Mouse (Mus musculus) embryonic facial prominence, embryonic 13.5 days (tissue): Measurements from ENCODE around the gene Sptbn2. TPM values are rescaled to one million over a fixed set of nuclear protein-coding genes. Genes with fewer than 3 reads are reported as not detected.
A peak's percentile ranks its signal among the peaks of the same experiment; 100 is the strongest.

Source experiments
- ATAC-seq: fragments of 200-750 bp; cut with Nextera tagmentation; 2 replicates; pipeline ENCODE4 v1.8.0; 2017; ENCODE audit warnings: low read depth; ENCODE audit not compliant: insufficient number of reproducible peaks, insufficient read depth, low FRiP score, low TSS enrichment
- H3K27ac ChIP-seq: fragments of 300-500 bp; sonication (generic); 2 replicates; pipeline ENCODE4 v1.5.1; 2015; ENCODE audit warnings: moderate library complexity, mild to moderate bottlenecking, inconsistent platforms
- H3K27me3 ChIP-seq: fragments of 300-500 bp; sonication (generic); 2 replicates; pipeline ENCODE4 v1.6.1; 2015; ENCODE audit warnings: mild to moderate bottlenecking, inconsistent platforms
- H3K36me3 ChIP-seq: fragments of 300-500 bp; sonication (generic); 2 replicates; pipeline ENCODE4 v1.6.1; 2015; ENCODE audit warnings: mild to moderate bottlenecking, inconsistent platforms
- H3K4me1 ChIP-seq: fragments of 300-500 bp; sonication (generic); 2 replicates; pipeline ENCODE4 v1.6.1; 2015; ENCODE audit warnings: inconsistent platforms
- H3K4me2 ChIP-seq: fragments of 300-500 bp; sonication (generic); 2 replicates; pipeline ENCODE4 v1.6.1; 2015; ENCODE audit warnings: moderate library complexity, mild to moderate bottlenecking, inconsistent platforms
- H3K4me3 ChIP-seq: fragments of 300-500 bp; sonication (generic); 2 replicates; pipeline ENCODE4 v1.5.1; 2015; ENCODE audit warnings: mild to moderate bottlenecking, inconsistent platforms
- H3K9ac ChIP-seq: fragments of 300-500 bp; sonication (generic); 2 replicates; pipeline ENCODE4 v1.6.1; 2015; ENCODE audit warnings: mild to moderate bottlenecking, inconsistent platforms
- H3K9me3 ChIP-seq: fragments of 300-500 bp; sonication (generic); 2 replicates; pipeline ENCODE4 v1.6.1; 2016; ENCODE audit warnings: inconsistent platforms
- WGBS: fragments of 180-500 bp; shearing (Covaris S2); methylation state at CpG from one replicate; pipeline ENCODE4 v1.1.7; 2015; ENCODE audit warnings: mixed read lengths; 5-methylcytosine and 5-hydroxymethylcytosine counted together
- polyA plus RNA-seq: library from polyadenylated mRNA; unstranded; fragments of >200 nt; fragmentation: Nextera tagmentation; extraction: Ambion mirVana; gene quantifications from 2 replicates; pipeline ENCODE4 v1.2.1, GENCODE M21; 2015

Gene Sptbn2
- polyA plus RNA-seq, 1 experiment from 2014 or later = 2.6 TPM

DNA sequence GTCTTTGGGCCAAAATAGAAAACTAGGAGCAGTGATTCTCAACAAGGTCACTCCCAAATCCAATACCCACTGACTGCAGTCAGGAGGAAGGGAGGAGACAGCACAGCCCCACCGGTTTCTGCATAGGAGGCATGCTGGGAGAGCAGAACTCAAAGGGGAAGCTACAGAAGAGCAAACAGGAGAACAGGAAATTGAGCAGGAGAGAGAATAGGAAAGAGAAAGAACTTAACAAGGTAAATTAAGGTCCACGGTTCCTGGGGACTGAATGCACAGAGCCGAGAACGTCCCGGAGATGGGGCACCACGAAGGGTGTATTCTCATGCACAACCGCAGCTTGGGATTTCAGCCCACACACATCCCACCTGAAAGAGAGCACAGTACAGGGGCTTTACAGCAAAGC, 74.2 kb downstream of the Sptbn2 start:
- H3K36me3 ChIP-seq = peaks cover 90% of the 10 kb centered on the region
- no peaks in the 10 kb centered on the region for H3K27me3 ChIP-seq
- H3K4me1 ChIP-seq = peaks cover 19% of the 10 kb centered on the region
- ATAC-seq = no peak
- 86% methylated on average over 7 of the region's 7 CpGs for WGBS
- no peaks in the 10 kb centered on the region for H3K9me3 ChIP-seq
- H3K4me3 ChIP-seq = no peak overlapping the region
- H3K4me2 ChIP-seq = no peak overlapping the region
- no peak overlapping the region for H3K27ac ChIP-seq
- H3K9ac ChIP-seq = no peak overlapping the region

DNA sequence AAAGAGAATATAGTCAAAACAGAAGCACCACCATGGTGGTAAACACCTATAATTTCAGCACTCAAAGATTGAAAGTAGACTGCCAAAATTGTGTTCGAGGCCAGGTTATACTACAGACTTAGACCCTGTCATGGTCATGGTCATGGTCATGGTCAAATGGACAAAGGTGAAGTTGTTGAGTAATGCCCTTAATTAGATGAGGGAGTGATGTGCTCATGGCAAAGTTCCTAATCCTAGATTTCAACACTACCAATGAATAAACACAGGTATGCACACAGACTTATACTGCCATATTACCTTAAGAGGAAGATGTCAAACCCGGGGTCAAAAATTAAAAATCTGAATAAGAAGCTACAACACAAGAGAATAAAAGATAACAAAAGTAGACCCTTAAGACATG, 75.3 kb downstream of the Sptbn2 start:
- WGBS = 94% methylated on average over 2 of the region's 2 CpGs
- H3K27ac ChIP-seq = no peak overlapping the region
- no peaks in the 10 kb centered on the region for H3K27me3 ChIP-seq
- peaks cover 30% of the 10 kb centered on the region for H3K4me1 ChIP-seq
- H3K9me3 ChIP-seq = no peaks in the 10 kb centered on the region
- H3K4me3 ChIP-seq = no peak overlapping the region
- no peak for ATAC-seq
- H3K36me3 ChIP-seq = peaks cover 93% of the 10 kb centered on the region
- no peak overlapping the region for H3K9ac ChIP-seq
- H3K4me2 ChIP-seq = no peak overlapping the region

DNA sequence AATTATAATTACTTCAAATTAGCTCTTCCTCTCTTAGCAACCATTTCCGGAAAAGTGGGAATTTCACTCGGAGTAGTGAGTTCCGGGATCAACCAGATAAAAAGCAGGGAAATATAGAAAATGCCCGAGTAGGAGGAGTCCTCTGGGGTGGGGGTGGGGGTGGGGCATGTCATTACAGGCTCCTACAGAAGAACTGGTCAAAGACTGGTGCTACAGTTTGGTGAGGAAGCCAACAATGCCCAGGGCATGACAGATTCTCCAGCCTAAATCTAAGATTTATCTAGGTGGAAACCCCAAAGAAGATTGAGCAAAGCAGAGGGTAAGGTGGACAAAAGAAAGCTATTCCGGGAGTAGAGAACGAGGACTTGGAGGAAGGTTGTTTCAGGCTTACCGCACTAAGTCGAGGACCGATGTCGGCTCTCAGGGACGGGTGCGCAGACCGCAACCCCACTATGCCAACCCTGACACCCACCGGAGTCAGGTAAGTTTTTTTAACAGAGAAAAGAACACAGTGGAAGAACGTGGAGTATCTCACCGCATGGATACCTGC, 82.4 kb downstream of the Sptbn2 start:
- Histone ChIP-seq H3K4me2 (peak overlapping the region; percentile 72), H3K4me3 (peak overlapping the region; percentile 75), H3K9me3 (no peaks in the 10 kb centered on the region), H3K27me3 (no peaks in the 10 kb centered on the region), H3K27ac (peak overlapping the region; percentile 84), H3K9ac (peak overlapping the region; percentile 83), H3K36me3 (peaks cover 47% of the 10 kb centered on the region), H3K4me1 (peaks cover 39% of the 10 kb centered on the region)
- peak; percentile 38; the same call in 1 of the 2 replicates for ATAC-seq
- WGBS = under 1% methylated on average over 16 of the region's 16 CpGs

GRCm38 (mm10) chr19:4793831-4794422, 83.0 kb downstream of the Sptbn2 start, which contains the start of gene Rbm4:
TSS of gene Rbm4 (minus strand) at chr19:4793901.
- Histone ChIP-seq H3K9ac (peak within 1 kb of the TSS; percentile 83), H3K36me3 (peaks cover 48% of the 10 kb centered on the region)
- peak; percentile 96 for ATAC-seq

GRCm38 (mm10) chr19:4795929-4796328, 85.0 kb downstream of the Sptbn2 start:
- no peak overlapping the region for H3K4me2 ChIP-seq
- peaks cover 52% of the 10 kb centered on the region for H3K36me3 ChIP-seq
- no peaks in the 10 kb centered on the region for H3K27me3 ChIP-seq
- no peak overlapping the region for H3K9ac ChIP-seq
- peaks cover 22% of the 10 kb centered on the region for H3K4me1 ChIP-seq
- no peaks in the 10 kb centered on the region for H3K9me3 ChIP-seq
- H3K4me3 ChIP-seq = no peak overlapping the region
- H3K27ac ChIP-seq = no peak overlapping the region
- 50% methylated on average over 1 of the region's 1 CpGs for WGBS
- no peak for ATAC-seq

More at GRCm38 (mm10) chr19:4793831-4794422, 83.0 kb downstream of the Sptbn2 start, which contains the start of gene Rbm4:
- peak within 1 kb of the TSS; percentile 73 for H3K4me2 ChIP-seq
- WGBS = under 1% methylated on average over 31 of the region's 31 CpGs
- H3K27me3 ChIP-seq = no peaks in the 10 kb centered on the region
- peak within 1 kb of the TSS; percentile 75 for H3K4me3 ChIP-seq
- H3K4me1 ChIP-seq = peaks cover 39% of the 10 kb centered on the region
- H3K9me3 ChIP-seq = no peaks in the 10 kb centered on the region
- peak within 1 kb of the TSS; percentile 84 for H3K27ac ChIP-seq

DNA sequence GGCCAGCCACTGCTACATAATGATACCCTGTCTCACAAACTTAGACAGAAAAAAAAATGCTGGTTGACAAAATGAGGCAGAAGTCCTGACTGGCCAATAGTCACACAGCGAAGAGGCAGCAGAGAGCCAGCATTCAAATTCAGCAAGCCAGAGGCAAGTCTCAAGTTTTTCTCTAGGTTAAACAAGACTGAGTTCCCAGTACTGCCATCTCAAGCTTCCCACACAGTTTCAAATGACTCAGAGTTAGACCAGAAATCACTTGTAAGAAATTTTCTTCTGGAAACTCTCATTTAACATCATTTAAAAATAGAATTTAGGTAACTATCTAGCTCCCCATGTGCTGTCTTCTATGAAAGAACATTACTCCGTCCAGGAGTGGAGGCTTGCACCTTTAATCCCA, 86.9 kb downstream of the Sptbn2 start:
- Histone ChIP-seq H3K9me3 (no peaks in the 10 kb centered on the region), H3K9ac (no peak overlapping the region), H3K27ac (no peak overlapping the region), H3K4me1 (peaks cover 10% of the 10 kb centered on the region; the same call in 1 of the 2 replicates), H3K4me3 (no peak overlapping the region), H3K4me2 (no peak overlapping the region), H3K27me3 (no peaks in the 10 kb centered on the region), H3K36me3 (peaks cover 58% of the 10 kb centered on the region)
- 95% methylated on average over 2 of the region's 2 CpGs for WGBS
- ATAC-seq = no peak

DNA sequence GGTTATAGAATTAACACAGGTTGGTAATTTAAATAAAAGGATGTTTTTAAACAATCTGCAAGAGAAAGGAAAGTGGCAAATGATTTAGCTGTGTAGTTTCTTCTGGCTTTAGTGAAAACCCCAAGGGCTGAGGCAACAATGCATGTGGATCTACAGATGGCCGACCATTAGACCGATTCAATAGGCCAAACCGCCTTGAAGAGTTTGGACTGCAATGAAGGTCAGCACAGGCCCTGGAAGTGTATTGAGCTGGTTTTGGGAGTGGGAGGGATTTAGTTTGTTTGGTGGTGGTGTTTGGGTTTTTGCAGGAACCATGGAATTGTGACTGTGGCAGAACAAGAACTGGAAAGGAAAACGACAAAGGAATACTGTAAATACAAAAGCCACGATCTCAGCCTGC, 88.1 kb downstream of the Sptbn2 start:
- Histone ChIP-seq H3K36me3 (peaks cover 70% of the 10 kb centered on the region), H3K4me2 (no peak overlapping the region), H3K4me1 (peaks cover 10% of the 10 kb centered on the region; the same call in 1 of the 2 replicates), H3K9ac (no peak overlapping the region), H3K27me3 (no peaks in the 10 kb centered on the region), H3K4me3 (no peak overlapping the region), H3K9me3 (no peaks in the 10 kb centered on the region), H3K27ac (no peak overlapping the region)
- WGBS = 96% methylated on average over 5 of the region's 5 CpGs
- no peak for ATAC-seq

Other genes with a start within 250 kb of the Sptbn2 start
- gene Syt12, start 233.7 kb upstream of the Sptbn2 start, polyA plus RNA-seq = 2.0 and 2.3 TPM in 2 replicates
- not detected in 2 replicates for gene 2010003K11Rik, start 212.6 kb upstream of the Sptbn2 start, polyA plus RNA-seq
- 24.8 and 26.3 TPM in 2 replicates for gene Pcx, start 200.7 kb upstream of the Sptbn2 start, polyA plus RNA-seq
- gene Lrfn4, start 95.5 kb upstream of the Sptbn2 start, polyA plus RNA-seq = 8.7 and 9.9 TPM in 2 replicates
- gene Rce1, start 85.5 kb upstream of the Sptbn2 start, polyA plus RNA-seq = 62.5 and 66.6 TPM in 2 replicates
- 5.2 and 8.0 TPM in 2 replicates for gene Gm960, start 12.5 kb upstream of the Sptbn2 start, polyA plus RNA-seq
- 107 and 114 TPM in 2 replicates for gene Rbm4b, start 45.3 kb downstream of the Sptbn2 start, polyA plus RNA-seq
- gene Rbm4, start 82.7 kb downstream of the Sptbn2 start, polyA plus RNA-seq = 82.5 and 98.2 TPM in 2 replicates
- 42.5 and 51.4 TPM in 2 replicates for gene Gm21992, start 100.4 kb downstream of the Sptbn2 start, polyA plus RNA-seq
- 84.7 and 87.6 TPM in 2 replicates for gene Rbm14, start 100.5 kb downstream of the Sptbn2 start, polyA plus RNA-seq
- 60.9 and 64.3 TPM in 2 replicates for gene Ccs, start 128.2 kb downstream of the Sptbn2 start, polyA plus RNA-seq
- 0.06 and 0.26 TPM in 2 replicates for gene Ccdc87, start 128.2 kb downstream of the Sptbn2 start, polyA plus RNA-seq
- gene Ctsf, start 144.0 kb downstream of the Sptbn2 start, polyA plus RNA-seq = 40.4 and 45.8 TPM in 2 replicates
- 5.1 and 6.3 TPM in 2 replicates for gene Actn3, start 166.7 kb downstream of the Sptbn2 start, polyA plus RNA-seq
- 10.4 and 11.1 TPM in 2 replicates for gene Zdhhc24, start 167.5 kb downstream of the Sptbn2 start, polyA plus RNA-seq
- 4.1 and 5.6 TPM in 2 replicates for gene Bbs1, start 195.5 kb downstream of the Sptbn2 start, polyA plus RNA-seq
- 110 and 121 TPM in 2 replicates for gene Dpp3, start 217.1 kb downstream of the Sptbn2 start, polyA plus RNA-seq
- 4.2 and 6.1 TPM in 2 replicates for gene Peli3, start 232.0 kb downstream of the Sptbn2 start, polyA plus RNA-seq